Mouse (Mus musculus) myocyte (in vitro differentiated cells): ENCODE results near the gene Gm37240.

Experiments used
- CEBPB ChIP-seq: IDR thresholded peaks from 2 replicates; pipeline ENCODE4 v1.6.1; 2011; ENCODE audit warnings: mild to moderate bottlenecking, moderate library complexity; ENCODE audit not compliant: poor library complexity, insufficient read depth, severe bottlenecking
- E2F4 ChIP-seq: IDR thresholded peaks from one replicate; pipeline ENCODE4 v1.6.1; 2011; ENCODE audit warnings: mild to moderate bottlenecking, control low read depth, moderate library complexity; ENCODE audit not compliant: insufficient read depth
- MYOG ChIP-seq, 3 experiments: IDR thresholded peaks; one replicate each; pipeline ENCODE4 v1.6.1; 2011; ENCODE audit warnings: control low read depth in 2 of 3, low read depth in 2 of 3, mild to moderate bottlenecking in 2 of 3; ENCODE audit not compliant: insufficient read length in 2 of 3, control insufficient read depth in 1 of 3, insufficient read depth in 1 of 3
- POLR2A ChIP-seq: IDR thresholded peaks from one replicate; pipeline ENCODE4 v1.6.1; 2011; ENCODE audit warnings: low read depth, mild to moderate bottlenecking, control low read depth, moderate library complexity; ENCODE audit not compliant: insufficient read length
- POLR2AphosphoS2 ChIP-seq: IDR thresholded peaks from one replicate; pipeline ENCODE4 v1.6.1; 2011; ENCODE audit warnings: low read depth, control low read depth; ENCODE audit not compliant: insufficient read length
- TCF12 ChIP-seq: IDR thresholded peaks from one replicate; pipeline ENCODE4 v1.6.1; 2011; ENCODE audit warnings: mild to moderate bottlenecking, control low read depth; ENCODE audit not compliant: poor library complexity, insufficient read depth, severe bottlenecking
- TCF3 ChIP-seq: IDR thresholded peaks from one replicate; pipeline ENCODE4 v1.6.1; 2011; ENCODE audit warnings: low read depth, control low read depth; ENCODE audit not compliant: insufficient read length
- USF1 ChIP-seq: IDR thresholded peaks from one replicate; pipeline ENCODE4 v1.6.1; 2011; ENCODE audit warnings: low read depth, mild to moderate bottlenecking, control low read depth, moderate library complexity

GRCm38 (mm10) chr3:85629895-85630510, 257.3 kb downstream of the Gm37240 start:
- no peak for TF ChIP-seq USF1
- no peak for TF ChIP-seq POLR2A
- TF ChIP-seq CEBPB: no peak
- TF ChIP-seq MYOG (IDR thresholded peaks at IDR 0.05; ENCODE audit: control insufficient read depth in 1 of 3, insufficient read depth in 1 of 3, insufficient read length in 2 of 3, low read depth in 2 of 3): peak; percentile 52 to 95 (median 90)
- TF ChIP-seq TCF12: peak; percentile 55
- TF ChIP-seq POLR2AphosphoS2: no peak
- peak; percentile 85 for TF ChIP-seq TCF3
- TF ChIP-seq E2F4: no peak
